Mouse (Mus musculus): ENCODE results near the gene Abcg2. TPM values are rescaled to one million over a fixed set of nuclear protein-coding genes. Genes with fewer than 3 reads are reported as not detected.

The Abcg2 gene
- polyA plus RNA-seq, 1 experiment, result not detected

DNA sequence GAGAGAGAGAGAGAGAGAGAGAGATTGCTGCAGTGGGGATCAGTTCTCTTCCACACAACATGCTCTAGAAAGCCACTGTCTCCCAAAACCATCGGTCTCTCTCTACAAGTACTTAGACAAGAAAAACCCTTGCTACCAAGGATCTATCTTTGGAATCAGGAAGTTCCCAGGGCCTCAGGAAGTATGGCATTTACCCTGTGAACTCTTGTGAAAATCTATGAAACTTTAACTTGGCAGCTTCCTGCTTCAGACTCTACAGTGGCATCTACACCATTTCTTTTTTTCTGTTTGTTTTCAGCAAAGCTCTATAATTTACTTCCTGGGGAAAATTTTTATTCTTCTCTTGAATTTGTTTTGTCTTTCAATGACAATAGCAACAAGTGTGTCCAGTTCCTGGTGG lies 150.8 kb downstream of the Abcg2 start:
- H3K4me1 ChIP-seq (ENCODE audit: control insufficient read depth, insufficient read depth, low read length), result no peaks in the 10 kb centered on the region
- TF ChIP-seq POLR2A (IDR thresholded peaks at IDR 0.05; ENCODE audit: insufficient read depth, low read depth, low read length) (no peak), CTCF (IDR thresholded peaks at IDR 0.05; ENCODE audit: insufficient read depth, low read depth, low read length) (no peak)
- no peak overlapping the region for H3K27ac ChIP-seq (ENCODE audit: insufficient read depth, low read depth, low read length)
- 90% methylated on average over 1 of the region's 1 CpGs for WGBS
- H3K4me3 ChIP-seq (ENCODE audit: insufficient read depth, low read depth, low read length), result no peak overlapping the region

Other genes starting within 250 kb of the Abcg2 start
- not detected in 2 replicates for gene Vmn1r30, start 141.1 kb upstream of the Abcg2 start, polyA plus RNA-seq (2012; ENCODE audit: insufficient read depth, insufficient read length, low replicate concordance, missing spikeins)
- not detected in 2 replicates for gene Vmn1r31, start 109.2 kb upstream of the Abcg2 start, polyA plus RNA-seq (2012; ENCODE audit: insufficient read depth, insufficient read length, low replicate concordance, missing spikeins)
- gene Herc3, start 246.9 kb downstream of the Abcg2 start, polyA plus RNA-seq (2012; ENCODE audit: insufficient read depth, insufficient read length, low replicate concordance, missing spikeins), result not detected in 2 replicates

All from olfactory bulb, adult 2 months (tissue).